Mouse (Mus musculus): ENCODE measurements around the gene Gpr137c.

Gene Gpr137c

GRCm38 (mm10) chr14:45291608-45292007 is 72.1 kb downstream of the Gpr137c start:
- no peak for DNase-seq (ENCODE audit: low spot score in 2 of 2)

- DNase-seq (ENCODE audit: low spot score in 2 of 2): no peak
Observed at GRCm38 (mm10) chr14:45303939-45304338, 84.4 kb downstream of the Gpr137c start.

- DNase-seq (ENCODE audit: low spot score in 2 of 2): no peak
Observed at GRCm38 (mm10) chr14:45304389-45304788, 84.9 kb downstream of the Gpr137c start.

- DNase-seq (ENCODE audit: low spot score in 2 of 2): no peak
Observed at GRCm38 (mm10) chr14:45305852-45306251, 86.3 kb downstream of the Gpr137c start.

- no peak for DNase-seq (ENCODE audit: low spot score in 2 of 2)
Observed at GRCm38 (mm10) chr14:45307630-45308328, 88.3 kb downstream of the Gpr137c start.

GRCm38 (mm10) chr14:45309646-45310045 is 90.1 kb downstream of the Gpr137c start:
- no peak for DNase-seq (ENCODE audit: low spot score in 2 of 2)

- no peak for DNase-seq (ENCODE audit: low spot score in 2 of 2)
Observed at GRCm38 (mm10) chr14:45310101-45310500, 90.6 kb downstream of the Gpr137c start.

- no peak for DNase-seq (ENCODE audit: low spot score in 2 of 2)
Observed at GRCm38 (mm10) chr14:45316927-45317326, 97.4 kb downstream of the Gpr137c start.

- DNase-seq (ENCODE audit: low spot score in 2 of 2): peak in 1 of 2 experiments; percentile 16
Observed at GRCm38 (mm10) chr14:45317921-45318411, 98.4 kb downstream of the Gpr137c start.

- peak; percentile 79 to 81 for DNase-seq (ENCODE audit: low spot score in 2 of 2)
Observed at GRCm38 (mm10) chr14:45318426-45319236, 99.1 kb downstream of the Gpr137c start, which contains the start of gene Ero1l. Gene Ero1l, minus strand, starts transcription at chr14:45318771.

- no peak for DNase-seq (ENCODE audit: low spot score in 2 of 2)
Observed at GRCm38 (mm10) chr14:45319237-45319610, 99.7 kb downstream of the Gpr137c start.

- DNase-seq (ENCODE audit: low spot score in 2 of 2): no peak
Observed at GRCm38 (mm10) chr14:45320111-45320510, 100.6 kb downstream of the Gpr137c start.

GRCm38 (mm10) chr14:45321067-45321466 is 101.5 kb downstream of the Gpr137c start:
- no peak for DNase-seq (ENCODE audit: low spot score in 2 of 2)

- no peak for DNase-seq (ENCODE audit: low spot score in 2 of 2)
Observed at GRCm38 (mm10) chr14:45321622-45322021, 102.1 kb downstream of the Gpr137c start.

- no peak for DNase-seq (ENCODE audit: low spot score in 2 of 2)
Observed at GRCm38 (mm10) chr14:45322450-45322849, 102.9 kb downstream of the Gpr137c start.

GRCm38 (mm10) chr14:45323320-45323719 is 103.8 kb downstream of the Gpr137c start:
- DNase-seq (ENCODE audit: low spot score in 2 of 2): no peak

- no peak for DNase-seq (ENCODE audit: low spot score in 2 of 2)
Observed at GRCm38 (mm10) chr14:45325471-45325870, 106.0 kb downstream of the Gpr137c start.

- DNase-seq (ENCODE audit: low spot score in 2 of 2): no peak
Observed at GRCm38 (mm10) chr14:45328072-45328713, 108.7 kb downstream of the Gpr137c start.

GRCm38 (mm10) chr14:45329018-45329588 is 109.6 kb downstream of the Gpr137c start:
- DNase-seq (ENCODE audit: low spot score in 2 of 2): peak in 1 of 2 experiments; percentile 13

GRCm38 (mm10) chr14:45329589-45330181 is 110.2 kb downstream of the Gpr137c start, which contains the start of gene Psmc6:
Gene Psmc6, plus strand, starts transcription at chr14:45329788.
- DNase-seq (ENCODE audit: low spot score in 2 of 2): peak; percentile 91 to 92
